ENCODE assay signal across 9 mouse cellular contexts in genomic region chr6:84317026-84317425, GRCm38 (mm10).
DNase-seq lines count a peak whose midpoint lies in the region; ATAC-seq and TF ChIP-seq lines count a peak whose summit lies in the region.
"Had no signal": no experiment of that assay in that cellular context is flagged by ENCODE, and none has a peak within 500 bp of the region (broad histone marks: within the 10 kb centered on the region; RNA-seq: fewer than 3 reads in every experiment).

No protein-coding gene starts in this region.

- H3K27me3 ChIP-seq in liver, embryonic 16.5 days (ENCODE audit: control insufficient read depth, insufficient read depth, low read depth, low read length) = no peaks in the 10 kb centered on the region
- H3K27me3 ChIP-seq in liver, embryonic 12.5 days (replicated peaks) = peaks cover 60% of the 10 kb centered on the region

- peak; percentile 37; the same call in 1 of the 2 replicates for ATAC-seq in liver, embryonic 16.5 days (ENCODE audit: low read depth)
- no peak for ATAC-seq in liver, embryonic 12.5 days

- no peak for TF ChIP-seq POLR2A in brain, embryonic 14.5 days (IDR thresholded peaks at IDR 0.05; ENCODE audit: borderline replicate concordance, extremely low read depth, insufficient read depth, insufficient read length, poor library complexity, severe bottlenecking)

- DNase-seq in adrenal gland, adult (ENCODE audit: inconsistent age in 2 of 2, low spot score in 1 of 2) = peak; percentile 29 to 79
- DNase-seq in adrenal gland, postnatal 4 days (ENCODE audit: low spot score in 2 of 2) = no peak
- DNase-seq in brain, embryonic 14.5 days (ENCODE audit: low read depth) = no peak
- peak; percentile 51 for DNase-seq in lung, postnatal 36 days
- DNase-seq in cerebellum, adult 8-10 months = no peak
- no peak for DNase-seq in right cerebral cortex, postnatal 36 days (ENCODE audit: low spot score in 2 of 2)

- no peaks in the 10 kb centered on the region for H3K9me3 ChIP-seq in liver, embryonic 16.5 days (replicated peaks; ENCODE audit: control insufficient read depth, low read length)
- no peaks in the 10 kb centered on the region for H3K9me3 ChIP-seq in liver, embryonic 12.5 days (replicated peaks)
- H3K9me3 ChIP-seq: midbrain, embryonic 12.5 days had no signal

- no peak overlapping the region for H3K4me3 ChIP-seq in liver, embryonic 16.5 days (ENCODE audit: low read depth, low read length)
- H3K4me3 ChIP-seq in liver, embryonic 12.5 days = no peak overlapping the region
- H3K4me3 ChIP-seq: midbrain, embryonic 12.5 days had no signal

- WGBS in liver, embryonic 16.5 days (ENCODE audit: insufficient replicate concordance) = 55% methylated on average over 1 of the region's 1 CpGs
- WGBS in liver, embryonic 12.5 days (ENCODE audit: insufficient replicate concordance) = 46% methylated on average over 1 of the region's 1 CpGs

- H3K9ac ChIP-seq in liver, embryonic 16.5 days (ENCODE audit: low read depth, low read length) = no peak overlapping the region
- H3K9ac ChIP-seq in liver, embryonic 12.5 days = no peak overlapping the region
- H3K9ac ChIP-seq: midbrain, embryonic 12.5 days had no signal

- H3K4me2 ChIP-seq in liver, embryonic 16.5 days (ENCODE audit: low read depth, low read length) = no peak overlapping the region
- H3K4me2 ChIP-seq in liver, embryonic 12.5 days = no peak overlapping the region
- H3K4me2 ChIP-seq: midbrain, embryonic 12.5 days had no signal

- no peak overlapping the region for H3K27ac ChIP-seq in liver, embryonic 16.5 days (ENCODE audit: low read length)
- no peak overlapping the region for H3K27ac ChIP-seq in liver, embryonic 12.5 days
- H3K27ac ChIP-seq: midbrain, embryonic 12.5 days had no signal

- peak; percentile 29; the same call in 1 of the 2 replicates for TF ChIP-seq CTCF in brain, embryonic 14.5 days (IDR thresholded peaks at IDR 0.05; ENCODE audit: borderline replicate concordance, extremely low read depth, insufficient read depth, insufficient read length)

- H3K4me1 ChIP-seq in liver, embryonic 16.5 days (ENCODE audit: control insufficient read depth, low read depth, low read length) = no peaks in the 10 kb centered on the region
- H3K4me1 ChIP-seq in liver, embryonic 12.5 days = no peaks in the 10 kb centered on the region

- no peaks in the 10 kb centered on the region for H3K36me3 ChIP-seq in liver, embryonic 16.5 days (ENCODE audit: control insufficient read depth, insufficient read depth)
- H3K36me3 ChIP-seq in liver, embryonic 12.5 days = no peaks in the 10 kb centered on the region
- H3K36me3 ChIP-seq: midbrain, embryonic 12.5 days had no signal

Comparison
In these comparisons a context has a peak if more than half of its experiments do, and no peak if none do; other contexts are left out.
1. DNase-seq: peak in adrenal gland, adult (2 of 2) and lung, postnatal 36 days (single experiment); none in adrenal gland, postnatal 4 days (0 of 2), brain, embryonic 14.5 days (single experiment), cerebellum, adult 8-10 months (single experiment) and right cerebral cortex, postnatal 36 days (0 of 2).